Mouse (Mus musculus) right cerebral cortex, postnatal 14 days (tissue): ENCODE measurements at regions not wholly inside any gene's neighbourhood (a gene's known extent, or its start where the extent isn't known, plus 50 kb on each side); places are given as distances from the start of the nearest gene placed in this dataset.
"Not testable (repeated sequence)": the region's sequence is repeated elsewhere in the genome, so short reads cannot be mapped to it uniquely, and the experiment has no call there.

ENCODE experiments used
- DNase-seq: peaks from one replicate; pipeline ENCODE4 v3.0.0; 2022

DNA sequence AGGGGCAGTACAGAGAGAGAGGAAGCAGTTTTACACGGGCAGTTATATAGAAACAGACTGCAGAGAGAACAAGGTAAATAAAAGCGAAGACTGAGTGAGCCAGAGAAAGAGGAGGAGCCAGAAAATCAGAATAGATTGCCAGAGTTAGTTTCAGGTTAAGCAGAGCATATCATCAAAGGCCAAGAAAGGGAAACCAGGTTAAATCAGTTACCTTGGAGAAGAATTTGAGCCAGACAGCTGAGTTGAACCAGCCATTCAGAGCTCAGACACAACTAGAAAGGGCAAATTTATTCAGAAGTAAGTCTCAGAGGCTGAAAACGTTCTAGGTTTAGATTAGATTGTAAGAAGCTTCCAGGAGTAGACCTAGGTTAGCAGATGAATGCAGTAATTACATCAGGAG, 858.6 kb downstream of the Adgrl3 start:
- DNase-seq, result no peak

- DNase-seq, result no peak
These were observed 873.4 kb downstream of the Adgrl3 start for GRCm38 (mm10) chr5:81893358-81893757.

DNA sequence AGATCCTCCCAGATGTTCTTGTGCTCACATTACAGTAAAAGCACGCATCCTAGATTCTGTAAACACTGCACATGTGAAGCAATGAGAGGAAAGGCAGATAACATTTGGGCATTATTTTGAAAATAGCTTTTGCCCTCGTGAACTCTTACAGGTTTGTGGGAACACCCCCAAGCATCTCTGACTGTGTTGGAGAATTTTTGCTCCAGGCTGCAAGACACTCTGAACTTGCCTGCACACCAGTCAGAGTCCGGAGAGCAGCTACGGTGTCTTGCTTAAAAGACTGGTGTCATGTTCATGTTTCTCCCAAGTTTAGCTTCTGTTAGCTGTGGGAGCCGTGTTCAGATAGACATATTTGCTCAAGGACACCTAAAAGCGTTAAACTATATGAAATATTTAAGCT, 889.4 kb downstream of the Adgrl3 start:
- DNase-seq, result no peak

DNA sequence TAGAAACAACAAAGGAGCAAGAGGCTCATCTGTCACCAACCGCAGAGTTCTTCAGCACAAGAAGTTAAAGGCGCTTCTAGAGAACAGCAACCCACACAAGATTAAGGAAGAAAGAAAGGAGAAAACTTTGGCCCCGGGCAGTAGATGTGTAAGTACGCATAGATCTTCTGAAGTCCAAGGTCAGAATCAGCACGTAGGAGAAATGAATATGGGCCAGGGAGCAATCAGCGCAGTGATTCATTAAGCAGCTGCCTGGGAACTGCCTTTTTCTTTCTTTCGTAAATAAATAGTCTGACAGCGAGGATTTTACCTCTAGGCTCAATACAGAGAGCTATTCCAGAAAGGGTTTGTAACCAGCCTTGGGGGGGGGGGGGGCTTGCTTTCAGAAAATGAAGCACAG, 890.0 kb downstream of the Adgrl3 start:
- DNase-seq, result no peak

- DNase-seq, result no peak
These were observed 896.7 kb downstream of the Adgrl3 start for GRCm38 (mm10) chr5:81916667-81917066.

DNA sequence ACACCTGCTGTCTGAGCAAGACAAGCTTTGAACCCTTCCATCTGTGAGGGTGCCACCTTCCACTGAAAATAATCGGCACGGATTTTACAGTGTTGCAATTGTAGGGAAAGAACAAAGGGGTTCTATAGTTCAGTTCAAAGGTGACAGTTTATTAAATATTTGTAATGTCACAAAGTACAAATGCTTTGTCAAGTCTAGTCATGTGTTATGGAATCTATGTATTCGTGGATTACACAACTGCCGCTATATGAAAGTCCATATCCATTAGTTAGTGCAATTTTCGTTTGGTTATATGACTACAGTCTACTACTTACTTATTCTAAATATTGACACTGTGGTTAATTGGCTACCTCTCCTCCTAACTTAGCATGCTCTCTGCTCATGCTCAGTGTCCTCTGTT, 920.9 kb downstream of the Adgrl3 start:
- no peak for DNase-seq

DNA sequence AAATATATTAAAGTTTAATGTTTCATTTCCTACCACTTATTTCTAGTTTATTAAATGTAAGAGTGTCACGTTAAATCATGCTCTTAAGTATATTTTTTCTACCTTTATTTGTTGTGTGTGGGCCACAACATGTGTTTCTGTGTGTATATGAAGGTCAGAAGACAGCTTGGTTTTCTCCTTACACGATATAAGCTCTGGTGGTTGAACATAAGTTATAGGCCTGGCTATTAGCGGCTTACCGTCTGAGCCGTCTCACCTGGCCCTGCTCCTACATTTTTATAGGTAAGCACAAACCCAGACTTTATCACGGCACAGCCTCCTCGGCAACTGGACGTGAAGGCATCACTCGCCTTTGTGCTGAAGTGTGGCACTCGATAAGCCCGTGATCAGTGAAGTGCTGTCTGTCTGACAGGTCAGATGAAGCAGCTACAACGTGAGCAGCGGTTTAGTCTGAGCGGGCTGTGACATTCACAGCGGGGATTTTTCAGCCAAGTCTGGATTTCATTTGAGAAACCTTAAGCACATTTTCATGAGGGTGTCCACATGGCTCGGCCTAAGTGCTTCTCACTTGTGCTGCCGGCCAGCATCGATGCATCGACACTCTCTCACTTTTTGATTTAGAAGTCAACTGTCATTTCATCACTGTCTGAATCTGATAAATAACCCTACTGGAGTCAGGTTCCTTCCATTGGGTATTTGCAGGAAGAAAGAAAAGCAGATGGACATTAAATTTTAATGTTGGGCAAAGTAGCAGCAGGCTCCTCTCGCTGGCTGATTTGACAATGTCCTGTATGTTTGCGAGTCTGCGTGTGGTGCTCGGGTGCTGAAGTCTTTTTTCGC, 950.0 kb downstream of the Adgrl3 start:
- no peak for DNase-seq

DNA sequence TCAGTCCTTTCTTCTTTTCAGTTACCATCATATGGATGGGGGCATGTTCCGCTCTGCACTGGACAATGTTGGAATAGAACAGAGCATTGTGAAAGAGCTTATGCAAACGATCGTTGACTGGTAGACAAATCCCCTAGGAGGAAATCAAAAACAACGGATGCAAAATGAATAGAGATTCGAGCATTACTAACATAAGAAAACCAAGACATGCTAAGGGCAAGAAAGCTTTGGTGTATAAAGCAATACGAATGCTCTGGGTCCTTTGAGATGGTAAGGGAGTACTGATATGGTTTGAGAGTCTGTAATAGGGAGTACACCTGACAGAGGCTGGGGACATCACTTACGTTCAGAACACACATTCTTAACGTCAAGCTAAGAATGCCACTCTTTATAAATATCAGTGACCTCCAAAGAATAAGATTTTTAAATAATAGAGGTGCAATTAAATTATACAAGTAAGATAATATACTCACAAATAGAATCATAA, 950.6 kb downstream of the Adgrl3 start:
- no peak for DNase-seq

- DNase-seq, result no peak
These were observed 956.6 kb downstream of the Adgrl3 start for GRCm38 (mm10) chr5:81976515-81976914.

DNA sequence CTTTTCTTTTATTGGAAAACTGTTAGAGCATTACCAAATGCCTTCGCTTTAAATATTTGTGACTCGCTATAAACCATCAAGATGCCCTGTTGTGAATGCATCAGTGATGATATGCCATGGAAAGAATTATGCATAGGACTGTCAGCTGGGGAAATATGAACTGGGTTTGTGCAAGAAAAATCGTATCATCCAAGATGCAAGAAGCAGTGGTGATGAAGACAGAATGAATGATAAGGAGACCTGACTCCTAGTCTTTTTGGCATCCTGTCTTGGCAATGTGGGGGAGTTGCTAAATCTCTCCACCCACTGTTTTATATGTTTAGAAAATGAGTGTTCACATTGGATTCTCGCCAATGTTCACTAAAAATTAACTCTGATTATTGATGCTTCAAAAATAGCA, 963.4 kb downstream of the Adgrl3 start:
- DNase-seq, result no peak

- DNase-seq, result no peak
These were observed 968.1 kb downstream of the Adgrl3 start for GRCm38 (mm10) chr5:81988069-81988468.

DNA sequence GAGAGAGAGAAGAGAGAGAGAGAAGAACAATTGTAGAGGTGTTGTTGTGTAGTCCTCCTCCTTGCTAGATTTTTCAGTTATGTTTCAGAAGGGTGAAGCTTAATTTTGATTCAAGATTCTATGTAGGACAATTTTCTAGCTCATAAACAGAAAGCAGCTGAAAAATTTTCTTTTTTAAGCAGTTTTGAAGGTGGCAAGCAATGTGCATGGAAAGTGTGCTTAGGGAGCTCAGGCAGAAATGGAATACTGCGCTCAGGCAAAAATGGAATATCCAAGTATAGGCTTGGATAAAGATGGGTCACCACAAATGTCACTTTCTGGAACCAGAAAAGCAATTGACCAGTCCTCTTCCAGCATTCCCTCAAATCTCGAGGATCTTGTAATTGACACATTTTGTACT, 988.0 kb downstream of the Adgrl3 start:
- DNase-seq, result no peak

GRCm38 (mm10) chr5:82024126-82024525, 1004.2 kb downstream of the Adgrl3 start:
- no peak for DNase-seq

GRCm38 (mm10) chr5:82034776-82035175, 1014.8 kb downstream of the Adgrl3 start:
- no peak for DNase-seq

DNA sequence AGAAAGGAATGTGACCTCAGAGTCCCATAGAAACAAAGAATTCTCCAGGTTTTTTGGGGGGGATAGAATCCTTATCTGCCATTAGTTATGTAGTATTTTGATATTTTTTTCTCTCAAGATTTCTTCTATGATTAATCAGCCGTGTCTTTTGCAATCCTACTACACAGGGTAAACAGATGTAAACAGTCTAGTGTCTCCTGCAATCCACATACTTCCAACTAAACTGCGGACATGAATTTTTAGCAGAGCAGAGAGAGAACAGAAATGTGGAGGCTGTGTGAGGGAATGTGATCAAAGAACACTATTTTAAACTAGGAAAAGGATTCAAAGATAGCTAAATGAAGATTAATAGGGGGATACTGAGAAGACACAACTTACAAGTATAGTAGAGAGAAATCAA, 1026.2 kb downstream of the Adgrl3 start:
- DNase-seq, result no peak

- DNase-seq, result no peak
These were observed 1039.3 kb downstream of the Adgrl3 start for GRCm38 (mm10) chr5:82059108-82059838.

DNA sequence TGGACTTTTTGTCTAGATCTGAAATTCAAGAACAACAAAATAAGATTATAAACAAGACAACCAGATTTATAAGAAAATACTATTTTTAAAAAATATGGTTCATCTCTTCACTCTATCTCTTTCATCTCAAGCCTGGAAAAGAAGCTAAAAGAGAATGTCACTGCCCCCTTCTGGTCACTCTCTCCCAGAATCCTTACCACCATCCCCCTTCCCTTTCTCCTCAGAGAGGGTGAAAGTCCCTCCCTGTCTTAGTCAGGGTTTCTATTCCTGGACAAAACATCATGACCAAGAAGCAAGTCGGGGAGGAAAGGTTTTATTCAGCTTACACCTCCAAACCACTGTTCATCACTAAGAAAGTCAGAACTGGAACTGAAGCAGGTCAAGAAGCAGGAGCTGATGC, 1040.7 kb downstream of the Adgrl3 start:
- peak; percentile 16 for DNase-seq

DNA sequence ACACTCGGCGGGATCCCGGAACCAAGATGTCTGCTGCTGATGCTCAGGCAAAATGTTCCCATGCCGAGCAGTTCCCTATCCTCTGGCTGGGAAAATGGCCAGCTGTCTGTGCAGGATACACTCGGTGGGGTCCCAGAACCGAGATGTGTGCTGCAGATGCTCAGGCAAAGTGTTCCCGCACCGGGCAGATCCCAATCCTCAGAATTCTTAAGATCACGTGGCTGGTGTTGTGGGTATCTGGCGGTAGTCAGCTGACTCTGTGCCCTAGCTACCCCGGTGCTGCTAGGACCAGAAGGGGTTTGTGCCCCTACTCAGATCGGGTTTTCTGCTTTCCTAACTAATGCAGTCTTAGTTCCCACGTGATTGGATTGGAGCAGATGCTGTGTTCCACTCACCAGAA, 1049.3 kb downstream of the Adgrl3 start:
- DNase-seq, result not testable (repeated sequence)

DNA sequence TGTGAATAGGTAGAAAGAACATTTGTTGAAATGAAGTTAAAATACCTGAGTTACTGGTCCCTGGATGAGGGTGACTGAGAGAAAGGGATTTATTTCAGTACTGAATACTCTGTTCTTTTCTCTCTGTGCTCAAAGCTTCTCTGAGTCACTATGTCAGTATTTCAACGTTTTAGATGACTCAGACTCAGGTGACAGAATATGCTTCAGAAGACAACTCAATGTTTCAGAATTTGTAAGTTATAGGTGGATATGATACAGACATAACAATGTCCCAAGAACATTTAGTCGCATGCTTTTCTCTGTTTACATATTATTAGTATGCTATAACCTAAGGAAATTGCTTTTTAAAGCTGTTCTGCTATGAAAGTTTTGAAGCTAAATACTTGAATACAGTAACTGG, 1069.5 kb downstream of the Adgrl3 start:
- DNase-seq, result no peak

DNA sequence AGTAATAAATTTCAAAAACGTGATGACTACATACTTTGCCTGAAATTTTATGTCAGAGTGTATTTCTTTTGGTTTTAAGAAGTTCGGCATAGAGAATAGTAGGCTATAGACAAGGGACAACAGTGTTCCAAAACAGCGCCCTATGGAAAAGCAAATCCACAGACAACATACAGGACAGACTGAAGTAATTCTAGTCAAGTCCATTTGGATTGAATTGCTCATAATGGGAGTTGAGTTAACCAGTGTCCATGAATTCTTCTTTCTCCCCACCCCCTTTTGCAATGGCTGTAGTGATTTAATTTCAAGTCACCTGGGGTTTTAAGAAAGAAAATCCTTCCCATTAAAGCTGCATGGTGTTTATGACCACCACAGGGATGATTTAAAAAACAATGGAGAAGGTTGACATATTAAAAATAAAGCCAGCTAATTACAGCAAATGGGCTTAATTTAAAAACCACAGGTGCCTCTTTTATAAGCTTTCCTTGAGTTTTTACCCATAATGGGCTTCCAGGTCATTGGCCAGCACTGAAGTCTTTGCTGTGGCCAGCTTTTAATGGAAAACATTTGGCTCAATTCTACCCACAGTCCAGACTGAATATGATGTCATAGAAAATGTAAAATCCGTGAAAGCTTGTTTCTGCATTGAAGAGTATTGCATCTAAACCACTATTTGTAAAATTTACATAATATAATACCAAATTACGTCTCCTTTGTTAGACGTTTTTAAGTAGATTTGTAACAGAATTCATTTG, 1083.3 kb downstream of the Adgrl3 start:
- DNase-seq, result no peak

GRCm38 (mm10) chr5:82103857-82104256, 1083.9 kb downstream of the Adgrl3 start:
- no peak for DNase-seq

DNA sequence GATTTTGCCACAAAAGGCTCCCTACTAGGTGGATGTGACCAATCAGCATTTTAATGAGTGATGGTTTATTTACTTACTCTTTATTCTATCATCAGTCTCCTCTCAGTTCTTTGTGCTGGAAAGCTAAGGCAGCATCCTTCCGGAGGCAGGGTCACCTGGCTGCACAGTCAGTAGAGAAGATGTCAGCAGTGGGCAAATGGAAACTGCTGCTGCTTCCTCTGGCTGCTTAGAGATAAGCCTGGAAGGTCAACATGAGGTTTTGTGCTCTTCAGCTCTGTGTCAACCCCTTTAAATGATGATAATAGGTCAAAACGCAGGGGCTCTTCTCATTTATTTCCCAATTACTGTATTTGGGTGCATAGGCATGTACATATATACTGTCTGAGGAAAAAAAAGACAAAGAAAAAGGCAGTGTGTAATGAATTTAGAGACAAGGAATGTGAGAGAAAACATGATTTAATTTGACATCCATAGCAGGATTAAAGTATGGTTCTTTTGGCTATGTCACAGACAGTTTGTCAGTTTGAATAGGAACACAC, 1106.1 kb downstream of the Adgrl3 start:
- DNase-seq, result no peak

- DNase-seq, result no peak
These were observed 1122.1 kb downstream of the Adgrl3 start for GRCm38 (mm10) chr5:82142063-82142462.
